Mouse (Mus musculus): ENCODE data around the gene Adra1b.

DNA sequence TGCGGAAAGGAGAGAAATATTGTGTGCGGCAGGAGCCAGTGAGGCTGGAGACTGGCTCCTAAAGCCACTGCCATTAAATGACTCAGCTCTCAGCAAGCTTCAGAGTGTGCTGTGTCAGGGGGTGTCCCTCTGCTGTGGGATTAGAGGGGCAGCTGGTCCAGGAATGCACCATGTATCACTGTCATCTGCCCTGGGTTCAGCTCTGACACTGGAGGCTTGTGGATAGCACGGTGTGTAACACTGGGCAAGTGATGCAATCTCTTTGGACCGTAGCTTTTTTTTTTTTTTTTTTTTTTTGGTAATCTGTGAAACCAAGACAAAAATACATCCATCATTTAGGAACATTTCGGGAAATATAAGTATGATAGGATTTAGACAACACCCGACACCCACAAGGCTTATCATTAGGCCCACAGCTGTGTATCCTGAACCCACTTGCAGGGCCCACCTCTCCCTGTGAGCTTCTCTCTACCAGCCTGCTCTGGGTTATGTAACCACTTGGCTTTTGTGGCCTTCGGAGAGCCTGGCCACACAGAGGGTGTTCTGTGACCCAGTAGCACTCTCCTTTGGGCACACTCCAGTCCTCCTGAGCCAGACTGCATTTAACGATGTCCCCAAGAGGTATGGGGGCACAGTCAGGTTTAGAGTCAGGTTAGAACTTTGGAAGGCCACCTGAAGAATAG, 26.3 kb upstream of the Adra1b start:
- TF ChIP-seq CTCF (IDR thresholded peaks at IDR 0.05; ENCODE audit: low read depth, low read length) (no peak), GATA2 (IDR thresholded peaks at IDR 0.05; ENCODE audit: borderline replicate concordance, low read depth, low read length) (no peak), GATA1 (IDR thresholded peaks at IDR 0.05; ENCODE audit: borderline replicate concordance, low read length) (no peak), TAL1 (conservative IDR thresholded peaks at IDR 0.05; ENCODE audit: low read depth, low read length) (no peak), POLR2AphosphoS5 (IDR thresholded peaks at IDR 0.05; ENCODE audit: insufficient replicate concordance, low read depth, low read length) (no peak)
